Mouse (Mus musculus): ENCODE measurements around the gene Asb16. TPM values are rescaled to one million over a fixed set of nuclear protein-coding genes. Genes with fewer than 3 reads are reported as not detected.

The Asb16 gene
- polyA plus RNA-seq, 1 experiment from 2014 or later, result 0.09 TPM

- Histone ChIP-seq H3K4me1 (ENCODE audit: control insufficient read depth, insufficient read depth, low read length) (no peaks in the 10 kb centered on the region), H3K27ac (ENCODE audit: low read depth, low read length) (no peak overlapping the region), H3K36me3 (ENCODE audit: control insufficient read depth, insufficient read depth, low read length) (no peaks in the 10 kb centered on the region), H3K4me3 (ENCODE audit: low read length) (no peak overlapping the region), H3K9ac (ENCODE audit: low read depth, low read length) (no peak overlapping the region), H3K9me3 (ENCODE audit: control insufficient read depth, low read length) (no peaks in the 10 kb centered on the region), H3K4me2 (replicated peaks; ENCODE audit: low read depth, low read length) (no peak overlapping the region), H3K27me3 (ENCODE audit: control insufficient read depth, insufficient read depth, low read length) (no peaks in the 10 kb centered on the region)
- 67% methylated on average over 5 of the region's 5 CpGs for WGBS
- ATAC-seq (ENCODE audit: low FRiP score, low TSS enrichment), result no peak
These were observed 58.7 kb downstream of the Asb16 start for GRCm38 (mm10) chr11:102327250-102327649.

GRCm38 (mm10) chr11:102327839-102328238, 59.3 kb downstream of the Asb16 start:
- no peak overlapping the region for H3K4me3 ChIP-seq (ENCODE audit: low read length)
- no peaks in the 10 kb centered on the region for H3K27me3 ChIP-seq (ENCODE audit: control insufficient read depth, insufficient read depth, low read length)
- WGBS, result 85% methylated on average over 7 of the region's 7 CpGs
- H3K36me3 ChIP-seq (ENCODE audit: control insufficient read depth, insufficient read depth, low read length), result no peaks in the 10 kb centered on the region
- no peak for ATAC-seq (ENCODE audit: low FRiP score, low TSS enrichment)
- H3K4me1 ChIP-seq (ENCODE audit: control insufficient read depth, insufficient read depth, low read length), result no peaks in the 10 kb centered on the region
- H3K4me2 ChIP-seq (replicated peaks; ENCODE audit: low read depth, low read length), result no peak overlapping the region
- no peak overlapping the region for H3K9ac ChIP-seq (ENCODE audit: low read depth, low read length)
- no peak overlapping the region for H3K27ac ChIP-seq (ENCODE audit: low read depth, low read length)
- H3K9me3 ChIP-seq (ENCODE audit: control insufficient read depth, low read length), result no peaks in the 10 kb centered on the region

Small RNAs within 50 kb of the gene (microRNA-seq; reads per million reads assigned to microRNA genes)
- 0.63 reads per million for gene Mir8101

Other genes with a start within 250 kb of the Asb16 start
- gene Mpp3, start 240.3 kb upstream of the Asb16 start, polyA plus RNA-seq (2014; fragmentation: Nextera tagmentation; extraction: Ambion mirVana), result 5.1 and 8.4 TPM in 2 replicates
- gene Cd300lg, start 227.2 kb upstream of the Asb16 start, polyA plus RNA-seq (2014; fragmentation: Nextera tagmentation; extraction: Ambion mirVana), result 0.38 and 0.43 TPM in 2 replicates
- gene Mpp2, start 180.2 kb upstream of the Asb16 start, polyA plus RNA-seq (2014; fragmentation: Nextera tagmentation; extraction: Ambion mirVana), result 6.9 and 10.3 TPM in 2 replicates
- gene Ppy, start 167.4 kb upstream of the Asb16 start, polyA plus RNA-seq (2014; fragmentation: Nextera tagmentation; extraction: Ambion mirVana), result not detected in 2 replicates
- not detected in 2 replicates for gene Pyy, start 160.9 kb upstream of the Asb16 start, polyA plus RNA-seq (2014; fragmentation: Nextera tagmentation; extraction: Ambion mirVana)
- 0.09 TPM in 1 of 2 replicates, not detected in the other for gene Nags, start 123.2 kb upstream of the Asb16 start, polyA plus RNA-seq (2014; fragmentation: Nextera tagmentation; extraction: Ambion mirVana)
- 26.5 and 28.2 TPM in 2 replicates for gene Tmem101, start 112.3 kb upstream of the Asb16 start, polyA plus RNA-seq (2014; fragmentation: Nextera tagmentation; extraction: Ambion mirVana)
- 93.9 and 106 TPM in 2 replicates for gene Lsm12, start 83.4 kb upstream of the Asb16 start, polyA plus RNA-seq (2014; fragmentation: Nextera tagmentation; extraction: Ambion mirVana)
- 42.5 and 50.6 TPM in 2 replicates for gene G6pc3, start 79.1 kb upstream of the Asb16 start, polyA plus RNA-seq (2014; fragmentation: Nextera tagmentation; extraction: Ambion mirVana)
- 21.6 and 29.1 TPM in 2 replicates for gene Hdac5, start 38.6 kb upstream of the Asb16 start, polyA plus RNA-seq (2014; fragmentation: Nextera tagmentation; extraction: Ambion mirVana)
- gene BC030867, start 19.9 kb upstream of the Asb16 start, polyA plus RNA-seq (2014; fragmentation: Nextera tagmentation; extraction: Ambion mirVana), result 18.2 and 22.9 TPM in 2 replicates
- 41.6 and 54.2 TPM in 2 replicates for gene Tmub2, start 16.2 kb downstream of the Asb16 start, polyA plus RNA-seq (2014; fragmentation: Nextera tagmentation; extraction: Ambion mirVana)
- gene Atxn7l3, start 27.9 kb downstream of the Asb16 start, polyA plus RNA-seq (2014; fragmentation: Nextera tagmentation; extraction: Ambion mirVana), result 15.2 and 18.6 TPM in 2 replicates
- gene Ubtf, start 51.0 kb downstream of the Asb16 start, polyA plus RNA-seq (2014; fragmentation: Nextera tagmentation; extraction: Ambion mirVana), result 86.5 and 105 TPM in 2 replicates
- 3.0 and 3.3 TPM in 2 replicates for gene Slc4a1, start 97.5 kb downstream of the Asb16 start, polyA plus RNA-seq (2014; fragmentation: Nextera tagmentation; extraction: Ambion mirVana)
- 1.7 and 1.9 TPM in 2 replicates for gene Rundc3a, start 124.7 kb downstream of the Asb16 start, polyA plus RNA-seq (2014; fragmentation: Nextera tagmentation; extraction: Ambion mirVana)
- gene Slc25a39, start 139.2 kb downstream of the Asb16 start, polyA plus RNA-seq (2014; fragmentation: Nextera tagmentation; extraction: Ambion mirVana), result 224 and 274 TPM in 2 replicates
- 81.0 and 103 TPM in 2 replicates for gene Grn, start 161.6 kb downstream of the Asb16 start, polyA plus RNA-seq (2014; fragmentation: Nextera tagmentation; extraction: Ambion mirVana)
- 12.3 and 14.7 TPM in 2 replicates for gene Fam171a2, start 178.9 kb downstream of the Asb16 start, polyA plus RNA-seq (2014; fragmentation: Nextera tagmentation; extraction: Ambion mirVana)
- 5.8 and 6.4 TPM in 2 replicates for gene Itga2b, start 201.4 kb downstream of the Asb16 start, polyA plus RNA-seq (2014; fragmentation: Nextera tagmentation; extraction: Ambion mirVana)